Mouse (Mus musculus): ENCODE measurements around the gene Ift46.

- TF ChIP-seq CTCF (IDR thresholded peaks at IDR 0.05) (no peak), POLR2A (IDR thresholded peaks at IDR 0.05; ENCODE audit: insufficient read depth, low read depth, low read length) (no peak)
These were observed 40.3 kb upstream of the Ift46 start for GRCm38 (mm10) chr9:44727441-44727840.
